Mouse (Mus musculus) MEL (cell line): ENCODE measurements around the gene Ski. TPM values are rescaled to one million over a fixed set of nuclear protein-coding genes. Genes with fewer than 3 reads are reported as not detected.

Experiments used
- DNase-seq: peaks from one replicate; pipeline ENCODE4 v3.0.0; 2011; ENCODE audit warnings: low read depth, low spot score
- H3K27ac ChIP-seq: 2 replicates; pipeline ENCODE4 v1.5.1; 2012; ENCODE audit warnings: low read depth, mild to moderate bottlenecking, control low read depth, low read length, moderate library complexity; ENCODE audit not compliant: control insufficient read depth
- H3K27me3 ChIP-seq, 2 experiments: fragments of 150-350 bp in 1 of 2; sonication (generic) in 1 of 2; 2 replicates each; pipeline ENCODE4 v1.6.1; 2012; ENCODE audit warnings: low read length in 2 of 2, mild to moderate bottlenecking in 2 of 2, improper control_type of control experiment in 1 of 2, moderate library complexity in 1 of 2; ENCODE audit not compliant: insufficient read depth in 2 of 2, control insufficient read depth in 1 of 2
- H3K36me3 ChIP-seq, 2 experiments: 2 replicates each; pipeline ENCODE4 v1.6.1; 2012 to 2014; ENCODE audit warnings: low read length in 2 of 2, improper control_type of control experiment in 1 of 2, inconsistent platforms in 1 of 2, mild to moderate bottlenecking in 1 of 2; ENCODE audit not compliant: insufficient read depth in 2 of 2, control insufficient read depth in 1 of 2
- H3K4me1 ChIP-seq, 2 experiments: fragments of 150-350 bp in 1 of 2; sonication (generic) in 1 of 2; 2 replicates each; pipeline ENCODE4 v1.6.1; 2012; ENCODE audit warnings: low read length in 2 of 2, improper control_type of control experiment in 1 of 2, mild to moderate bottlenecking in 1 of 2; ENCODE audit not compliant: insufficient read depth in 2 of 2, control insufficient read depth in 1 of 2
- H3K4me3 ChIP-seq, 2 experiments: fragments of 150-350 bp in 1 of 2; sonication (generic) in 1 of 2; 2 replicates each; pipeline ENCODE4 v1.5.1; 2012; ENCODE audit warnings: low read depth in 2 of 2, low read length in 2 of 2, mild to moderate bottlenecking in 2 of 2, moderate library complexity in 2 of 2, control low read depth in 1 of 2, improper control_type of control experiment in 1 of 2; ENCODE audit not compliant: control insufficient read depth in 1 of 2, insufficient read depth in 1 of 2
- H3K79me2 ChIP-seq: 2 replicates; pipeline ENCODE4 v1.6.1; 2012; ENCODE audit warnings: mild to moderate bottlenecking, low read length, moderate library complexity; ENCODE audit not compliant: control insufficient read depth, poor library complexity, insufficient read depth
- H3K9ac ChIP-seq: 2 replicates; pipeline ENCODE4 v1.6.1; 2012; ENCODE audit warnings: low read depth, mild to moderate bottlenecking, control low read depth, low read length, moderate library complexity; ENCODE audit not compliant: control insufficient read depth, poor library complexity, severe bottlenecking
- H3K9me3 ChIP-seq: fragments of 150-350 bp; sonication (generic); replicated peaks from 2 replicates; pipeline ENCODE4 v1.6.1; 2012; ENCODE audit warnings: mild to moderate bottlenecking, low read length, improper control_type of control experiment, moderate library complexity; ENCODE audit not compliant: insufficient read depth
- CHD1 ChIP-seq: IDR thresholded peaks from 2 replicates; pipeline ENCODE4 v1.6.1; 2012; ENCODE audit warnings: low read depth, mild to moderate bottlenecking, inconsistent platforms, low read length, improper control_type of control experiment
- CHD2 ChIP-seq: IDR thresholded peaks from 2 replicates; pipeline ENCODE4 v1.6.1; 2011; ENCODE audit warnings: low read length, improper control_type of control experiment
- ELF1 ChIP-seq: IDR thresholded peaks from 2 replicates; pipeline ENCODE4 v1.6.1; 2014; ENCODE audit warnings: low read depth, mild to moderate bottlenecking, inconsistent platforms, low read length, improper control_type of control experiment, moderate library complexity
- EP300 ChIP-seq, 2 experiments: IDR thresholded peaks; 2 replicates each; pipeline ENCODE4 v1.6.1; 2011; ENCODE audit warnings: improper control_type of control experiment in 2 of 2, low read length in 2 of 2, low read depth in 1 of 2, mild to moderate bottlenecking in 1 of 2
- ETS1 ChIP-seq: IDR thresholded peaks from 2 replicates; pipeline ENCODE4 v1.6.1; 2012; ENCODE audit warnings: low read depth, mild to moderate bottlenecking, inconsistent platforms, low read length, improper control_type of control experiment, moderate library complexity
- HCFC1 ChIP-seq: IDR thresholded peaks from 2 replicates; pipeline ENCODE4 v1.6.1; 2012; ENCODE audit warnings: low read depth, mild to moderate bottlenecking, inconsistent platforms, low read length, improper control_type of control experiment, moderate library complexity
- JUND ChIP-seq: IDR thresholded peaks from 2 replicates; pipeline ENCODE4 v1.6.1; 2011; ENCODE audit warnings: low read depth, mild to moderate bottlenecking, improper control_type of control experiment, low read length
- MAX ChIP-seq: IDR thresholded peaks from 2 replicates; pipeline ENCODE4 v1.6.1; 2011; ENCODE audit warnings: low read length, improper control_type of control experiment
- MAZ ChIP-seq: IDR thresholded peaks from 2 replicates; pipeline ENCODE4 v1.6.1; 2012; ENCODE audit warnings: low read depth, mild to moderate bottlenecking, inconsistent platforms, low read length, improper control_type of control experiment
- NRF1 ChIP-seq: IDR thresholded peaks from 2 replicates; pipeline ENCODE4 v1.6.1; 2014; ENCODE audit warnings: low read depth, mild to moderate bottlenecking, inconsistent platforms, low read length, improper control_type of control experiment, moderate library complexity; ENCODE audit not compliant: poor library complexity, insufficient read depth, severe bottlenecking
- POLR2AphosphoS5 ChIP-seq: IDR thresholded peaks from 2 replicates; pipeline ENCODE4 v1.6.1; 2012; ENCODE audit warnings: low read depth, borderline replicate concordance, mild to moderate bottlenecking, inconsistent platforms, low read length, moderate library complexity, mixed read lengths
- RAD21 ChIP-seq: IDR thresholded peaks from 2 replicates; pipeline ENCODE4 v1.6.1; 2011; ENCODE audit warnings: mild to moderate bottlenecking, low read depth, low read length, improper control_type of control experiment
- RCOR1 ChIP-seq: IDR thresholded peaks from 2 replicates; pipeline ENCODE4 v1.6.1; 2012; ENCODE audit warnings: low read depth, mild to moderate bottlenecking, inconsistent platforms, low read length, improper control_type of control experiment
- SIN3A ChIP-seq: IDR thresholded peaks from 2 replicates; pipeline ENCODE4 v1.6.1; 2012; ENCODE audit warnings: low read length, improper control_type of control experiment, inconsistent platforms
- SMC3 ChIP-seq: IDR thresholded peaks from 2 replicates; pipeline ENCODE4 v1.6.1; 2011; ENCODE audit warnings: low read depth, low read length, improper control_type of control experiment
- USF1 ChIP-seq: IDR thresholded peaks from 2 replicates; pipeline ENCODE4 v1.6.1; 2014; ENCODE audit warnings: low read depth, mild to moderate bottlenecking, inconsistent platforms, low read length, improper control_type of control experiment, moderate library complexity
- ZC3H11A ChIP-seq: IDR thresholded peaks from 2 replicates; pipeline ENCODE4 v1.6.1; 2012; ENCODE audit warnings: low read depth, mild to moderate bottlenecking, inconsistent platforms, low read length, improper control_type of control experiment
- ZMIZ1 ChIP-seq: IDR thresholded peaks from 2 replicates; pipeline ENCODE4 v1.6.1; 2012; ENCODE audit warnings: low read depth, mild to moderate bottlenecking, inconsistent platforms, low read length, improper control_type of control experiment, moderate library complexity
- ZNF384 ChIP-seq: IDR thresholded peaks from 2 replicates; pipeline ENCODE4 v1.6.1; 2012; ENCODE audit warnings: low read depth, mild to moderate bottlenecking, inconsistent platforms, low read length, improper control_type of control experiment
- polyA plus RNA-seq, 2 experiments: library from polyadenylated mRNA; stranded (reverse) in 1 of 2; unstranded in 1 of 2; fragments of >175 nt in 1 of 2; fragments of >200 nt in 1 of 2; gene quantifications; 2 replicates each; pipeline versions ENCODE4 v1.2.1 to v1.2.4; 2012; ENCODE audit warnings: low replicate concordance in 2 of 2, low read depth in 1 of 2; ENCODE audit not compliant: insufficient read length in 2 of 2, insufficient read depth in 1 of 2, missing spikeins in 1 of 2
- total RNA-seq: library from RNA; depleted of rRNA; stranded (reverse); fragments of 300-350 nt; gene quantifications from 2 replicates; pipeline ENCODE4 v1.2.3, GENCODE M21; 2012

Gene Ski
- total and polyA plus RNA-seq, 3 experiments = 6.9 to 16.1 TPM; not detected in 1

DNA sequence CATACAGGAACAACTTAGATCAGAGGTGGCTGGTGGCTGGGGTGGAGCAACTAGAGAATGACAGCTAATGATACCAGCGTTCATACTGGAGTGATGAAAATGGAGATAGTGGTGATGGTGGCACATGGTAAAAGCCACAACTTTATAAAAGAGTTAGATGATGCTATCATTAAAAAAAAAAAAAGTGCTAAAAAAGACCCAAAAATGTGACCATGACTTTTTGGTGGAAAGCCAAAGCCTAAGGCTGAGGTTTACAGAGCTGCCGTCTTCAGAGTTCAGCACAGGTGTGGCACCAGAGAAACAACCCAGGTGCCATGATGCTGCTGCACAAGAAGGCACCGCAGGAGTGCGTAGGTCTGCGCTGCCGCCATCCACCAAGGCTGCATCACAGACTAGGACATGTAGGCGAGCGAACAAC is 53.5 kb downstream of the Ski start:
- no peak for DNase-seq

DNA sequence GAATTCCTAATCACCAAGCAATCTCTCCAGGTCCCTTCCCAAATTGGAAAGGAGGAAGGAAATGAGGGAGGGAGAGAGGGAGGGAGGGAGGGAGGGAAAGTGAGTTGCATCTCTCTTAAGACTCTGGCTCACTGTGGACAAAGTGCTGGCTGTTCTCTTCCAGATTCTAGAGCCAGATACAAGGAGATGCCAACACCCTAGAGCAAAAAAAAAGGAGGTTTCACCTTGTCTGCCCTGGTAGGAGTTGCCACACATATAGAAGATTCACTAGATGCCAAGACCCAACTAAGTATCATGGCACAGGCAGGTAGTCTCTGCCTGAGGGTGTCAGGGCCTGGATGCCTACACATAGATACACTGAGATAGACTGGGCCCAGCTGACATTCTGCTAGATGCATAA is 56.5 kb downstream of the Ski start:
- H3K4me3 ChIP-seq = no peak overlapping the region
- no peak overlapping the region for H3K9ac ChIP-seq
- no peaks in the 10 kb centered on the region for H3K9me3 ChIP-seq
- no peak for DNase-seq
- peaks cover 16 to 51% of the 10 kb centered on the region in 2 experiments for H3K4me1 ChIP-seq
- no peak for TF ChIP-seq MAZ
- TF ChIP-seq ZMIZ1 = no peak
- no peak for TF ChIP-seq USF1
- no peak for TF ChIP-seq CHD2
- TF ChIP-seq CHD1 = no peak
- TF ChIP-seq MAX = no peak
- no peak for TF ChIP-seq NRF1
- TF ChIP-seq POLR2AphosphoS5 = no peak
- no peak for TF ChIP-seq JUND
- TF ChIP-seq ETS1 = no peak
- TF ChIP-seq RAD21 = no peak
- TF ChIP-seq RCOR1 = no peak
- TF ChIP-seq SMC3 = no peak
- no peak for TF ChIP-seq HCFC1
- no peak for TF ChIP-seq EP300 (IDR thresholded peaks at IDR 0.05; ENCODE audit: low read depth in 1 of 2, low read length in 2 of 2)
- TF ChIP-seq ZC3H11A = no peak
- no peak for TF ChIP-seq SIN3A
- no peak for TF ChIP-seq ELF1
- H3K36me3 ChIP-seq = peaks cover 0 to 34% of the 10 kb centered on the region in 2 experiments; a peak in 2 of 4 replicates
- no peak overlapping the region for H3K27ac ChIP-seq
- peaks cover 8% of the 10 kb centered on the region for H3K79me2 ChIP-seq
- H3K27me3 ChIP-seq = no peaks in the 10 kb centered on the region

More for the DNA sequence above, 53.5 kb downstream of the Ski start:
- Histone ChIP-seq H3K4me3 (no peak overlapping the region), H3K27ac (no peak overlapping the region), H3K27me3 (no peaks in the 10 kb centered on the region), H3K4me1 (peaks cover 13 to 40% of the 10 kb centered on the region in 2 experiments), H3K9me3 (no peaks in the 10 kb centered on the region), H3K79me2 (peaks cover 8% of the 10 kb centered on the region), H3K36me3 (peaks cover 0 to 21% of the 10 kb centered on the region in 2 experiments; a peak in 2 of 4 replicates), H3K9ac (no peak overlapping the region)
- no peak for TF ChIP-seq ETS1
- TF ChIP-seq ZNF384 = 0 out of 2 replicates have a peak, but pooled peaks have one; percentile 8
